Mouse (Mus musculus) Patski (cell line): ENCODE measurements around the gene AV320801. TPM values are rescaled to one million over a fixed set of nuclear protein-coding genes. Genes with fewer than 3 reads are reported as not detected.
"Not testable (repeated sequence)": the region's sequence is repeated elsewhere in the genome, so short reads cannot be mapped to it uniquely, and the experiment has no call there.

Experiments used
- ATAC-seq: fragments of 100-300 bp; one replicate; pipeline ENCODE4 v1.8.0; 2021
- CTCF ChIA-PET: fragments of 350-600 bp; sonication (Branson Sonifier 250); formaldehyde crosslinking; loops from one replicate; lab custom pipeline; 2022; ENCODE audit warnings: inconsistent platforms; lab: Charles Lee
- POLR2A ChIA-PET: fragments of 350-600 bp; sonication (Branson Sonifier 250); formaldehyde crosslinking; loops from one replicate; lab custom pipeline; 2022; ENCODE audit warnings: antibody characterized with exemption, inconsistent platforms; lab: Charles Lee
- DNase-seq: peaks from one replicate; pipeline ENCODE4 v3.0.0-alpha.2; 2011; ENCODE audit warnings: low read depth, low spot score
- H3K27me3 ChIP-seq: fragments of 371-371 bp; one replicate; pipeline ENCODE4 v1.5.1; 2021
- in situ Hi-C: fragments of 300-500 bp; cut with MboI; formaldehyde crosslinking; loops from 3 replicates; pipeline ENCODE4 v1.11.1; 2018; ENCODE audit warnings: low pct_unique_long_range_greater_than_20kb, mixed read lengths
- polyA plus RNA-seq: library from polyadenylated mRNA; unstranded; gene quantifications from one replicate; pipeline ENCODE4 v1.2.3, GENCODE M21; 2021

Gene AV320801
- polyA plus RNA-seq: not detected

GRCm38 (mm10) chrX:135494288-135494687 is at the start of gene AV320801:
Gene AV320801, plus strand, starts transcription at chrX:135494588.
- POLR2A ChIA-PET, H3K27me3 ChIP-seq, DNase-seq, CTCF ChIA-PET, in situ Hi-C loops, ATAC-seq: not testable (repeated sequence)

GRCm38 (mm10) chrX:135464160-135464559 is 30.2 kb upstream of the AV320801 start:
- DNase-seq, in situ Hi-C loops, POLR2A ChIA-PET, ATAC-seq, CTCF ChIA-PET, H3K27me3 ChIP-seq: not testable (repeated sequence)

GRCm38 (mm10) chrX:135481902-135482301 is 12.5 kb upstream of the AV320801 start:
- CTCF ChIA-PET, POLR2A ChIA-PET, DNase-seq, in situ Hi-C loops, H3K27me3 ChIP-seq, ATAC-seq: not testable (repeated sequence)

DNA sequence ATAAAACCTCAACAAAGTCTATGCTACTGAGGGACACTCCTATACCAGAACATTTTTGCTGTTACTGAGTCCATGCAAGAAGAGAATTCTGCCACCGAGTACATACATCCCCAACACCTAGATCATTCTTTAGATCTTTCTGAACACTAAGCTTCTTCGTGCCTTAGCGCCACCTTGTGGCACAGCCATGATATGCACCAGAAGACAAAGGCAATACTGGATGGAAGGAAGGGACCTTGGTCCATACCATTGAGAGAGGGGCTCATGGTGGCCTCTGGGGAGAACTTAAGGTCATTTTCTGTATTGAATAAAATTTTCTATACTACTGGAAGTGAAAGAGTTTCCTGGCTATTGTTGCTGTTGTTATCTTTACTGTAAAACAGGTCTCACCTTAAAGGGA is 11.2 kb upstream of the AV320801 start:
- H3K27me3 ChIP-seq, in situ Hi-C loops, POLR2A ChIA-PET, ATAC-seq, DNase-seq, CTCF ChIA-PET: not testable (repeated sequence)

Other genes starting within 250 kb of the AV320801 start
- gene Pramel3, start 192.3 kb upstream of the AV320801 start, polyA plus RNA-seq: not detected
- gene Gm5128, start 121.3 kb upstream of the AV320801 start, polyA plus RNA-seq: not detected
- gene Gm7903, start 60.8 kb upstream of the AV320801 start, polyA plus RNA-seq: not detected
- gene Nxf7, start 104.2 kb downstream of the AV320801 start, polyA plus RNA-seq: not detected
- gene Prame, start 133.1 kb downstream of the AV320801 start, polyA plus RNA-seq: not detected
- gene Tcp11x2, start 199.2 kb downstream of the AV320801 start, polyA plus RNA-seq: not detected
- gene Tmsb15a, start 230.7 kb downstream of the AV320801 start, polyA plus RNA-seq: not detected
- 6.8 TPM for gene Armcx5, start 248.1 kb downstream of the AV320801 start, polyA plus RNA-seq
- 27.9 TPM for gene Gprasp1, start 248.1 kb downstream of the AV320801 start, polyA plus RNA-seq